Mouse (Mus musculus) stomach, embryonic 16.5 days (tissue): ENCODE results near the gene Obp2a. TPM values are rescaled to one million over a fixed set of nuclear protein-coding genes. Genes with fewer than 3 reads are reported as not detected.

Experiments used
- ATAC-seq: fragments of 200-750 bp; cut with Nextera tagmentation; 2 replicates; pipeline ENCODE4 v1.8.0; 2017; ENCODE audit warnings: moderate number of reproducible peaks, moderate TSS enrichment; ENCODE audit not compliant: insufficient read depth, low FRiP score
- H3K27ac ChIP-seq: fragments of 300-500 bp; sonication (generic); 2 replicates; pipeline ENCODE4 v1.5.1; 2014; ENCODE audit warnings: low read length
- H3K27me3 ChIP-seq: fragments of 300-500 bp; sonication (generic); 2 replicates; pipeline ENCODE4 v1.6.1; 2014; ENCODE audit warnings: low read length, control low read depth, mixed read lengths; ENCODE audit not compliant: control insufficient read depth, insufficient read depth
- H3K36me3 ChIP-seq: fragments of 300-500 bp; sonication (generic); 2 replicates; pipeline ENCODE4 v1.6.1; 2014; ENCODE audit warnings: low read length; ENCODE audit not compliant: control insufficient read depth, insufficient read depth
- H3K4me1 ChIP-seq: fragments of 300-500 bp; sonication (generic); 2 replicates; pipeline ENCODE4 v1.6.1; 2014; ENCODE audit warnings: low read length, control low read depth, mixed read lengths; ENCODE audit not compliant: control insufficient read depth, insufficient read depth
- H3K4me2 ChIP-seq: fragments of 300-500 bp; sonication (generic); 2 replicates; pipeline ENCODE4 v1.6.1; 2014; ENCODE audit warnings: low read depth, low read length, mixed read lengths
- H3K4me3 ChIP-seq: fragments of 300-500 bp; sonication (generic); replicated peaks from 2 replicates; pipeline ENCODE4 v1.5.1; 2014; ENCODE audit warnings: mild to moderate bottlenecking, low read length
- H3K9ac ChIP-seq: fragments of 300-500 bp; sonication (generic); 2 replicates; pipeline ENCODE4 v1.6.1; 2014; ENCODE audit warnings: low read length
- H3K9me3 ChIP-seq: fragments of 300-500 bp; sonication (generic); replicated peaks from 2 replicates; pipeline ENCODE4 v1.6.1; 2016; ENCODE audit warnings: low read length, control low read depth; ENCODE audit not compliant: control insufficient read depth
- WGBS: fragments of 180-500 bp; shearing (Covaris S2); extraction: QIAGEN DNeasy Blood & Tissue Kit; methylation state at CpG from one replicate; pipeline ENCODE4 v1.1.7; 2014; 5-methylcytosine and 5-hydroxymethylcytosine counted together
- polyA plus RNA-seq: library from polyadenylated mRNA; unstranded; fragments of >200 nt; fragmentation: Nextera tagmentation; extraction: Ambion mirVana; gene quantifications from 2 replicates; pipeline ENCODE4 v1.2.1, GENCODE M21; 2015

Obp2a gene
- polyA plus RNA-seq, 1 experiment from 2014 or later, result not detected

- Histone ChIP-seq H3K27me3 (no peaks in the 10 kb centered on the region), H3K4me2 (no peak overlapping the region), H3K27ac (no peak overlapping the region), H3K36me3 (no peaks in the 10 kb centered on the region), H3K4me1 (no peaks in the 10 kb centered on the region), H3K9me3 (no peaks in the 10 kb centered on the region), H3K9ac (no peak overlapping the region), H3K4me3 (no peak overlapping the region)
- 81% methylated on average over 5 of the region's 5 CpGs for WGBS
- no peak for ATAC-seq
These were observed 35.7 kb upstream of the Obp2a start for GRCm38 (mm10) chr2:25664125-25664524.

DNA sequence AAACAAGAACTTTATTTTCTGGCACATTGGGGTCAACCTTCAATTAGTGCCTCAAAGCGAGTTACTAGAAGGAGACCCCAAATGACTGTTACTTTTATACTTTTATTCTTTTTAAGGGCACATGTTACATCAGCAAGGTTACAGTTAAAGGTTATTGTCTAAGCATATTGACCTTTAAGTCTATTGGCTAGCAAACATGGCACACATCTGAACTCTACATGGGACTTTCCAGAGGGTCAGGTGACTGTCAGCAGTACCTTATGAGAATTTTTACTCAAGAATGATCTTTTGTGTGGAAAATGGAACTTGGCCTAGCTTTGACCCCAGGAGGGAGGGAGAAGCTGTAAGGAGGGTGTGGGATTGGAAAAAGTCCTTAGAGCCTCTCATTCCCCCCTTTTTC is 33.3 kb upstream of the Obp2a start:
- H3K27ac ChIP-seq, result no peak overlapping the region
- H3K9me3 ChIP-seq, result no peaks in the 10 kb centered on the region
- H3K27me3 ChIP-seq, result no peaks in the 10 kb centered on the region
- H3K4me3 ChIP-seq, result no peak overlapping the region
- 79% methylated on average over 1 of the region's 1 CpGs for WGBS
- no peak overlapping the region for H3K4me2 ChIP-seq
- no peak for ATAC-seq
- H3K4me1 ChIP-seq, result no peaks in the 10 kb centered on the region
- no peak overlapping the region for H3K9ac ChIP-seq
- H3K36me3 ChIP-seq, result no peaks in the 10 kb centered on the region

DNA sequence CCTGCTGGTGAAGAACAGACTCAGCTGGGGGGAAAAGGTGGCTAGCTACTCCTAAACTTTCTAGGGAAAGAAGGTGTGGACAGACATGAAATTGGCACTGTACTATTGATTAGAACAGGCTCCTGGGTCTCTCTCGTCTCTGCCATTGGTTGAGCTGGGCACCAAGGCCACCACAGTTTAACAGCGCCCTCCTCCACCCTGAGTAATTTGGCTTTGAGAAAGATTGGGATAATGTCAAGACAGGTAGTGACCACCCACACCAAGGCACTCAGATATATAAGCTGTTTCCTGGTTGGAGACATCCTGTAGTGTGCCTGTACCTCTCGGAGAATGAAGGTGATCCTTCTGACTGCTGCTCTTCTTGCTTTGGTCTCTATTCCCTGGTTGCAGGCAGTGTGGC is 23.4 kb upstream of the Obp2a start, which contains the start of gene Lcn6:
Lcn6 (plus strand) TSS at position 301 of the 400 bp plus-strand sequence.
- H3K9me3 ChIP-seq, result no peaks in the 10 kb centered on the region
- H3K36me3 ChIP-seq, result no peaks in the 10 kb centered on the region
- H3K9ac ChIP-seq, result no peak within 1 kb of the TSS
- H3K4me1 ChIP-seq, result no peaks in the 10 kb centered on the region
- H3K4me3 ChIP-seq, result no peak within 1 kb of the TSS
- no peak for ATAC-seq
- WGBS, result 78% methylated on average over 3 of the region's 3 CpGs
- H3K27ac ChIP-seq, result no peak within 1 kb of the TSS
- no peaks in the 10 kb centered on the region for H3K27me3 ChIP-seq
- H3K4me2 ChIP-seq, result no peak within 1 kb of the TSS

GRCm38 (mm10) chr2:25679559-25679958 is 20.3 kb upstream of the Obp2a start:
- no peak for ATAC-seq
- Histone ChIP-seq H3K36me3 (no peaks in the 10 kb centered on the region), H3K27me3 (no peaks in the 10 kb centered on the region), H3K4me2 (no peak overlapping the region), H3K9me3 (no peaks in the 10 kb centered on the region), H3K27ac (no peak overlapping the region), H3K4me1 (no peaks in the 10 kb centered on the region), H3K9ac (no peak overlapping the region), H3K4me3 (no peak overlapping the region)
- 72% methylated on average over 6 of the region's 6 CpGs for WGBS

DNA sequence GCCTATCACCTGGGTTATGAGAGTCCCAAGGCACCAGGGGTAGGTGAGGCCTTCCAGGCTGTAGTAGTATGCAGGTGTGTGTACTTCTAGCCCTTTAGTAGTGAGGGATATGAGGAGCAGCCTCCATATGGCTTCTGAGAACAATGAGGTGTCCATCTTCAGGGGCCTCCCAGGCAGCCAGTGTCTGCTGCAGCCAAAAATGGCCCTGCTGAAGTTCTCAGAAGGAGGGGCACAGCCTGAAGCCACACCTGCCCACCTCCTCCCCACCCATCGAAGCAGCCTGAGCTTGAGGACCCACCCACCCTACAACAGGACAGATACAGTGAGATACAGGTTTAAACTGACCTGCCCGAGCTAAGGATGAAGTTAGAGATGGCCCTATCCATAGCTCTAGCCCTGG is 17.4 kb upstream of the Obp2a start, which contains the start of gene Lcn10:
Lcn10 (plus strand) TSS at position 301 of the 400 bp plus-strand sequence.
- H3K27ac ChIP-seq, result no peak within 1 kb of the TSS
- no peaks in the 10 kb centered on the region for H3K4me1 ChIP-seq
- H3K4me2 ChIP-seq, result no peak within 1 kb of the TSS
- no peak within 1 kb of the TSS for H3K9ac ChIP-seq
- WGBS, result 57% methylated on average over 2 of the region's 2 CpGs
- no peaks in the 10 kb centered on the region for H3K9me3 ChIP-seq
- no peaks in the 10 kb centered on the region for H3K27me3 ChIP-seq
- no peak for ATAC-seq
- no peaks in the 10 kb centered on the region for H3K36me3 ChIP-seq
- no peak within 1 kb of the TSS for H3K4me3 ChIP-seq

- H3K4me2 ChIP-seq, result no peak overlapping the region
- no peaks in the 10 kb centered on the region for H3K27me3 ChIP-seq
- H3K9me3 ChIP-seq, result no peaks in the 10 kb centered on the region
- no peak overlapping the region for H3K9ac ChIP-seq
- no peak for ATAC-seq
- H3K36me3 ChIP-seq, result no peaks in the 10 kb centered on the region
- H3K4me1 ChIP-seq, result no peaks in the 10 kb centered on the region
- WGBS, result 62% methylated on average over 4 of the region's 4 CpGs
- no peak overlapping the region for H3K27ac ChIP-seq
- H3K4me3 ChIP-seq, result no peak overlapping the region
These were observed 12.9 kb upstream of the Obp2a start for GRCm38 (mm10) chr2:25686941-25687340.

DNA sequence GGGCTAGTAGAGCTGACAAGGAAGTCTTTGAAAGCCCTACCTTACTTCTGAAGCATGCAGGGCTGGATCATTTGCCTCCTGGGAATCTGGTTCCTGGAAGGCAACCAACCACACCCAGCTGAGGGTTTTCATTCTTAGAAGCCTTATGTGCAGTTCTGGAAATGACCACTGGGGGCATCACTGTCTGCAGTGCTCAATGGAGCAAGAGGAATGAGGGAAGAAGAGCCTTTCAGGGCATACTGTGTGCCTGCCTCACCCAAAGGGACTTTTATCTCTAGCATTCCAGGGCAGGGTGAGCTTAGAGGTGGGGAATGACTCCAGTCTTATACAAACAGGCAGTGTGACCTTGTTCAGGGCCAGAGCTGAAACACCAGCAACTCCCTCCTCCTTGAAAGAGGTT is 5.2 kb upstream of the Obp2a start:
- H3K9ac ChIP-seq, result no peak overlapping the region
- H3K27me3 ChIP-seq, result no peaks in the 10 kb centered on the region
- H3K4me3 ChIP-seq, result no peak overlapping the region
- no peak overlapping the region for H3K27ac ChIP-seq
- H3K9me3 ChIP-seq, result no peaks in the 10 kb centered on the region
- peak; percentile 53; the same call in 1 of the 2 replicates for ATAC-seq
- no peaks in the 10 kb centered on the region for H3K36me3 ChIP-seq
- no peak overlapping the region for H3K4me2 ChIP-seq
- H3K4me1 ChIP-seq, result no peaks in the 10 kb centered on the region

GRCm38 (mm10) chr2:25696951-25697350 is 2.9 kb upstream of the Obp2a start:
- Histone ChIP-seq H3K9me3 (no peaks in the 10 kb centered on the region), H3K27ac (no peak overlapping the region), H3K27me3 (no peaks in the 10 kb centered on the region), H3K4me2 (no peak overlapping the region), H3K4me1 (no peaks in the 10 kb centered on the region), H3K4me3 (no peak overlapping the region), H3K9ac (no peak overlapping the region), H3K36me3 (no peaks in the 10 kb centered on the region)
- WGBS, result 60% methylated on average over 4 of the region's 4 CpGs
- ATAC-seq, result no peak

GRCm38 (mm10) chr2:25698696-25699095 is 1.1 kb upstream of the Obp2a start:
- no peaks in the 10 kb centered on the region for H3K27me3 ChIP-seq
- no peak overlapping the region for H3K4me2 ChIP-seq
- ATAC-seq, result no peak
- H3K4me3 ChIP-seq, result no peak overlapping the region
- H3K4me1 ChIP-seq, result no peaks in the 10 kb centered on the region
- no peak overlapping the region for H3K27ac ChIP-seq
- H3K9me3 ChIP-seq, result no peaks in the 10 kb centered on the region
- no peaks in the 10 kb centered on the region for H3K36me3 ChIP-seq
- H3K9ac ChIP-seq, result no peak overlapping the region
- 86% methylated on average over 2 of the region's 2 CpGs for WGBS

GRCm38 (mm10) chr2:25701001-25701400 is 1.2 kb downstream of the Obp2a start:
- H3K27ac ChIP-seq, result no peak overlapping the region
- H3K4me2 ChIP-seq, result no peak overlapping the region
- H3K9ac ChIP-seq, result no peak overlapping the region
- ATAC-seq, result no peak
- no peak overlapping the region for H3K4me3 ChIP-seq
- H3K27me3 ChIP-seq, result no peaks in the 10 kb centered on the region
- no peaks in the 10 kb centered on the region for H3K9me3 ChIP-seq
- H3K36me3 ChIP-seq, result no peaks in the 10 kb centered on the region
- WGBS, result 69% methylated on average over 5 of the region's 5 CpGs
- H3K4me1 ChIP-seq, result no peaks in the 10 kb centered on the region
